Mouse (Mus musculus) stomach, embryonic 14.5 days (tissue): Measurements from ENCODE around the gene Psap. TPM values are rescaled to one million over a fixed set of nuclear protein-coding genes. Genes with fewer than 3 reads are reported as not detected.
"Not testable (repeated sequence)": the region's sequence is repeated elsewhere in the genome, so short reads cannot be mapped to it uniquely, and the experiment has no call there.

Experiments
- ATAC-seq: fragments of 200-750 bp; cut with Nextera tagmentation; 2 replicates; pipeline ENCODE4 v1.8.0; 2017; ENCODE audit warnings: low read depth, moderate TSS enrichment; ENCODE audit not compliant: insufficient number of reproducible peaks, insufficient read depth, low FRiP score
- H3K27ac ChIP-seq: fragments of 300-500 bp; sonication (generic); 2 replicates; pipeline ENCODE4 v1.5.1; 2014; ENCODE audit warnings: mild to moderate bottlenecking, low read length, moderate library complexity, mixed read lengths
- H3K27me3 ChIP-seq: fragments of 300-500 bp; sonication (generic); 2 replicates; pipeline ENCODE4 v1.6.1; 2014; ENCODE audit warnings: low read length, control low read depth, mixed read lengths; ENCODE audit not compliant: control insufficient read depth, insufficient read depth
- H3K36me3 ChIP-seq: fragments of 300-500 bp; sonication (generic); 2 replicates; pipeline ENCODE4 v1.6.1; 2014; ENCODE audit warnings: mild to moderate bottlenecking, control low read depth, low read length, moderate library complexity, mixed read lengths; ENCODE audit not compliant: control insufficient read depth, insufficient read depth
- H3K4me1 ChIP-seq: fragments of 300-500 bp; sonication (generic); 2 replicates; pipeline ENCODE4 v1.6.1; 2014; ENCODE audit warnings: low read length, control low read depth, mixed read lengths; ENCODE audit not compliant: control insufficient read depth, insufficient read depth
- H3K4me2 ChIP-seq: fragments of 300-500 bp; sonication (generic); replicated peaks from 2 replicates; pipeline ENCODE4 v1.6.1; 2014; ENCODE audit warnings: low read depth, low read length, control low read depth
- H3K4me3 ChIP-seq: fragments of 300-500 bp; sonication (generic); 2 replicates; pipeline ENCODE4 v1.5.1; 2014; ENCODE audit warnings: low read depth, low read length, control low read depth
- H3K9ac ChIP-seq: fragments of 300-500 bp; sonication (generic); replicated peaks from 2 replicates; pipeline ENCODE4 v1.6.1; 2014; ENCODE audit warnings: low read depth, mild to moderate bottlenecking, control low read depth, low read length, moderate library complexity, mixed read lengths
- H3K9me3 ChIP-seq: fragments of 300-500 bp; sonication (generic); 2 replicates; pipeline ENCODE4 v1.6.1; 2016; ENCODE audit warnings: low read depth, low read length, control low read depth; ENCODE audit not compliant: control insufficient read depth
- WGBS: fragments of 180-500 bp; shearing (Covaris S2); extraction: QIAGEN DNeasy Blood & Tissue Kit; methylation state at CpG from one replicate; pipeline ENCODE4 v1.1.7; 2014; 5-methylcytosine and 5-hydroxymethylcytosine counted together
- polyA plus RNA-seq: library from polyadenylated mRNA; unstranded; fragments of >200 nt; fragmentation: Nextera tagmentation; extraction: Ambion mirVana; gene quantifications from 2 replicates; pipeline ENCODE4 v1.2.1, GENCODE M21; 2014

Gene Psap
- polyA plus RNA-seq, 1 experiment from 2014 or later: 106 TPM

GRCm38 (mm10) chr10:60243941-60244340 is 33.5 kb upstream of the Psap start:
- ATAC-seq: no peak
- no peak overlapping the region for H3K27ac ChIP-seq
- H3K9ac ChIP-seq: no peak overlapping the region
- H3K4me2 ChIP-seq: no peak overlapping the region
- no peak overlapping the region for H3K4me3 ChIP-seq
- no peaks in the 10 kb centered on the region for H3K36me3 ChIP-seq
- no peaks in the 10 kb centered on the region for H3K4me1 ChIP-seq
- no peaks in the 10 kb centered on the region for H3K9me3 ChIP-seq
- H3K27me3 ChIP-seq: no peaks in the 10 kb centered on the region
- 88% methylated on average over 5 of the region's 5 CpGs for WGBS

- no peak overlapping the region for H3K27ac ChIP-seq
- H3K9ac ChIP-seq: no peak overlapping the region
- 7% methylated on average over 8 of the region's 8 CpGs for WGBS
- no peak for ATAC-seq
- no peaks in the 10 kb centered on the region for H3K9me3 ChIP-seq
- no peak overlapping the region for H3K4me2 ChIP-seq
- H3K4me1 ChIP-seq: no peaks in the 10 kb centered on the region
- no peaks in the 10 kb centered on the region for H3K27me3 ChIP-seq
- no peak overlapping the region for H3K4me3 ChIP-seq
- no peaks in the 10 kb centered on the region for H3K36me3 ChIP-seq
Measured at GRCm38 (mm10) chr10:60245041-60245440, 32.4 kb upstream of the Psap start.

GRCm38 (mm10) chr10:60245635-60246034 is 31.8 kb upstream of the Psap start:
- ATAC-seq: no peak
- H3K4me2 ChIP-seq: no peak overlapping the region
- H3K9ac ChIP-seq: no peak overlapping the region
- no peak overlapping the region for H3K27ac ChIP-seq
- no peaks in the 10 kb centered on the region for H3K4me1 ChIP-seq
- no peaks in the 10 kb centered on the region for H3K27me3 ChIP-seq
- 79% methylated on average over 7 of the region's 7 CpGs for WGBS
- H3K4me3 ChIP-seq: no peak overlapping the region
- H3K36me3 ChIP-seq: no peaks in the 10 kb centered on the region
- no peaks in the 10 kb centered on the region for H3K9me3 ChIP-seq

- 42% methylated on average over 5 of the region's 5 CpGs for WGBS
- Histone ChIP-seq H3K4me3 (no peak overlapping the region), H3K27me3 (no peaks in the 10 kb centered on the region), H3K4me1 (no peaks in the 10 kb centered on the region), H3K9me3 (no peaks in the 10 kb centered on the region), H3K4me2 (no peak overlapping the region), H3K9ac (no peak overlapping the region), H3K27ac (no peak overlapping the region), H3K36me3 (no peaks in the 10 kb centered on the region)
- ATAC-seq: no peak
Measured at GRCm38 (mm10) chr10:60246519-60246918, 30.9 kb upstream of the Psap start.

GRCm38 (mm10) chr10:60248345-60248744 is 29.1 kb upstream of the Psap start:
- not testable (repeated sequence) for H3K36me3 ChIP-seq, H3K4me2 ChIP-seq, H3K27ac ChIP-seq, H3K9ac ChIP-seq, H3K4me3 ChIP-seq, H3K27me3 ChIP-seq, ATAC-seq, H3K4me1 ChIP-seq, H3K9me3 ChIP-seq
- WGBS: 67% methylated on average over 3 of the region's 3 CpGs

- H3K4me2 ChIP-seq: no peak overlapping the region
- no peak overlapping the region for H3K4me3 ChIP-seq
- ATAC-seq: no peak
- H3K27me3 ChIP-seq: no peaks in the 10 kb centered on the region
- H3K9ac ChIP-seq: no peak overlapping the region
- H3K9me3 ChIP-seq: no peaks in the 10 kb centered on the region
- WGBS: 85% methylated on average over 13 of the region's 13 CpGs
- no peaks in the 10 kb centered on the region for H3K4me1 ChIP-seq
- no peaks in the 10 kb centered on the region for H3K36me3 ChIP-seq
- H3K27ac ChIP-seq: no peak overlapping the region
Measured at GRCm38 (mm10) chr10:60250426-60250965, 26.9 kb upstream of the Psap start.

GRCm38 (mm10) chr10:60252187-60252586 is 25.2 kb upstream of the Psap start:
- Histone ChIP-seq H3K36me3 (no peaks in the 10 kb centered on the region), H3K4me1 (no peaks in the 10 kb centered on the region), H3K4me2 (no peak overlapping the region), H3K4me3 (no peak overlapping the region), H3K9ac (no peak overlapping the region), H3K27ac (no peak overlapping the region), H3K9me3 (no peaks in the 10 kb centered on the region), H3K27me3 (no peaks in the 10 kb centered on the region)
- no peak for ATAC-seq
- WGBS: 76% methylated on average over 4 of the region's 4 CpGs

- ATAC-seq: no peak
- Histone ChIP-seq H3K4me3 (no peak overlapping the region), H3K36me3 (no peaks in the 10 kb centered on the region), H3K27ac (no peak overlapping the region), H3K4me1 (no peaks in the 10 kb centered on the region), H3K27me3 (no peaks in the 10 kb centered on the region), H3K9ac (no peak overlapping the region), H3K4me2 (no peak overlapping the region), H3K9me3 (no peaks in the 10 kb centered on the region)
- 78% methylated on average over 4 of the region's 4 CpGs for WGBS
Measured at GRCm38 (mm10) chr10:60252606-60253005, 24.8 kb upstream of the Psap start.

- H3K4me2 ChIP-seq: no peak overlapping the region
Measured at GRCm38 (mm10) chr10:60256088-60256487, 21.3 kb upstream of the Psap start.

More at GRCm38 (mm10) chr10:60256088-60256487, 21.3 kb upstream of the Psap start:
- WGBS: 71% methylated on average over 6 of the region's 6 CpGs
- Histone ChIP-seq H3K9ac (no peak overlapping the region), H3K4me3 (no peak overlapping the region), H3K4me1 (no peaks in the 10 kb centered on the region), H3K9me3 (no peaks in the 10 kb centered on the region), H3K36me3 (no peaks in the 10 kb centered on the region), H3K27me3 (no peaks in the 10 kb centered on the region), H3K27ac (no peak overlapping the region)
- no peak for ATAC-seq
